Mouse (Mus musculus) v-Abl transformed pro-B cells (cell line): Measurements from ENCODE around the gene Thsd7a.

Experiments used
- in situ Hi-C, 2 experiments: fragments of 400-800 bp; cut with MboI; formaldehyde crosslinking; loops; one replicate each; pipeline ENCODE4 v1.15.1; 2025; ENCODE audit not compliant: unreplicated experiment in 2 of 2

Thsd7a gene

DNA sequence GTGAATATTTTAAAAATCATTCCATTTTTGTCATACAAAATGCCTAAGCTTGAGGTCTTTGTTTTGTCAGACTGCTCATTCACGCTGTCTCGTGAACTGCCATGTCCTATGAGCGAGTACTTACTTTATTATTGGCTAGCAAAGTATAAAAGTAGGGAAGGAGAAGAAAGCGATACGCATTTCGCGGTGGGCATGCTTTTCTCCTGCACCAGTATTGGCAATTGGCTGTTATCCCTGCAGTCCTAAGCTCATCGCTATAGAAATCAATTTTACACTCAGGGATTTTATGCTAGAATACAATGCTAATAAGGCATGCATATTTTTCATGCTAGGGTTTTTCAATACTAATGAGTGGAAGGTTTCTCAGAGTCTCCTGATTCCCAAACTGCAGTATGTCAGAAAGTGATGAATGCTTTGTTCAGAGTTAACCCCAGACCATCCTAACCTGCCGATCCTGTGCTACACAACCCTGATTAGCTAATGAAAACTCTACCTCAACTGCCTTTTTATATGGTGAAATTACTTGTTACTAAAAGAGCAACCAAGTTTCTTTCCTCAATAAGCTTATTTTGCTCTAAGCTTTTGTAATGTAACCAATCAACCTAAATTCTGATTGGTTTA is 230.8 kb downstream of the Thsd7a start:
- in situ Hi-C loops, result no loop called here

- in situ Hi-C loops, result no loop called here
Measured at GRCm38 (mm10) chr6:12517726-12518125, 231.5 kb downstream of the Thsd7a start.

DNA sequence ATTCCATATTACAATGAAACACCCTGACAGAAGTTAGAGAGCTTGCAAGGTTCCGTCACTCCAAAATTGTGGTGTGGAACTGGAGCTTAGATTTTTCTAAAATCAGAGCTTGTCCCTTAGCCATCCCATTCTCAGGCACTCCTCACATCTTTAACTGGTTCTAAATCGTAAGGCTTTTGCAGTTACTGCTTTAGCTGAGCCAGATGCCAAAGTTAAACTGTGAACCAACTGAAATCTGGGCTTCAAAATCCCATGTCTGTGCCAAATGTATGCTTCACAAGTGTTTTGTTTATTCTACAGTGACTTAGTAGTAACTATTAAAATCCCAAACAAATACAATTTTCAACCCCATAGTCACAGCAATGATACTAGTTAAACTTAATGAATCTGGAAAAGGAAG is 242.3 kb downstream of the Thsd7a start:
- in situ Hi-C loops, result no loop called here

GRCm38 (mm10) chr6:12503867-12504266 is 245.3 kb downstream of the Thsd7a start:
- in situ Hi-C loops, result no loop called here

DNA sequence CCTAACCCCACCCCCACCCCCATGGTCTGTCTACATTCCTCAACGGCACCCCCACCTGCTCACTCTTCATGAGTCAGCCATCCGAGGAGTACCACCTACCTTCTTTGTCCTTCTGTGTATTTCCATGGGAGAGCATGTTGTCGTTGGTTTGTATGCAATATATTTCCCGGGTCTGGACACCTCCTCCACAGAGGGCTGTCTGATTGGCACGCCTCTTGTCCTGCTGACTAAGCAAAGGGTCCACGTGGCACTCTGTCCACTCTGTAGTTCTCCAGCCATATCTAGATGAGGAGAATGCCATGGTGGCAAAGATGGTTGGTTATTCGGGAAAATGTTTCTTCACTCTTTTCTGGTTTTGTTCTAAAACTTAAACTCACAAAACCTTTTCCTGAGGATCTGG is 248.3 kb downstream of the Thsd7a start:
- in situ Hi-C loops, result no loop called here

DNA sequence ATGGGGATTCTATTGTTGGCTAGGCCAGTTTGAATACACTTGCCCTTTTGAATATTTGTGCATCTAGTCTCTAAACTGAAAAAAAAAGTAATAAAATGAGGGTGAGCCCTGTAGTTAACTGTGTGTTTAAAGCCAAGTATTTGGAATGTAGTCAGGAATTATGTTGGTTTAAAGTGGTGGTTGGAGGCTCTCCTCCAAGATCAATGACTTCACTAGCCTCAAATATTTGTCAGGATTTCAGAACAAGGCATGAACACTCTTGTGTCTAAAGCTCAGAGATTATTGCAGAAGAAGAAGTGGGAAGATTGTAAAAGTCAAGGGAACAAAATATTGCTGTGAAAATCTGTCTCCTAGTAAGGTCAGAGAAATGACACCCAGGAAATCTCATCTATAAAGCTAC is 249.3 kb downstream of the Thsd7a start:
- in situ Hi-C loops, result no loop called here

DNA sequence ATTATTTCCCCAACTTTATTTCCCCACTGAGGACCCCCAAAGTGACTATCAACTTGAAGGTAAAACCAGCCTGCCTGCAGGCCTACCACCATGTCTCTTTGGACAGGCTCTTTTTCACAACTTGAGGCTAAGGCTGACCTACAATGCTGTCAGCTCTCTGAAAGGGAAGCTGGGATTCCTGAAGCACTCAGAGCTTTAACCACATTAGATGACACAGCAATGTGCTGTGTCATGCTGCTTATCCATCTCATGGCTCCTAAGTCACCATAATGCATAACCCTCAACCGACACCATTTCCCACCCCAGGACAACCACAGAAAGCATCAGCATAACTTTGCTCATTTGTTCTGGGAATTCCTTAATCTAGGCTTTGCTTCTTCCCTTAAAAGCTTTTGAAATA is 255.6 kb downstream of the Thsd7a start:
- in situ Hi-C loops, result no loop called here

GRCm38 (mm10) chr6:12488882-12489281 is 260.3 kb downstream of the Thsd7a start:
- in situ Hi-C loops, result no loop called here

DNA sequence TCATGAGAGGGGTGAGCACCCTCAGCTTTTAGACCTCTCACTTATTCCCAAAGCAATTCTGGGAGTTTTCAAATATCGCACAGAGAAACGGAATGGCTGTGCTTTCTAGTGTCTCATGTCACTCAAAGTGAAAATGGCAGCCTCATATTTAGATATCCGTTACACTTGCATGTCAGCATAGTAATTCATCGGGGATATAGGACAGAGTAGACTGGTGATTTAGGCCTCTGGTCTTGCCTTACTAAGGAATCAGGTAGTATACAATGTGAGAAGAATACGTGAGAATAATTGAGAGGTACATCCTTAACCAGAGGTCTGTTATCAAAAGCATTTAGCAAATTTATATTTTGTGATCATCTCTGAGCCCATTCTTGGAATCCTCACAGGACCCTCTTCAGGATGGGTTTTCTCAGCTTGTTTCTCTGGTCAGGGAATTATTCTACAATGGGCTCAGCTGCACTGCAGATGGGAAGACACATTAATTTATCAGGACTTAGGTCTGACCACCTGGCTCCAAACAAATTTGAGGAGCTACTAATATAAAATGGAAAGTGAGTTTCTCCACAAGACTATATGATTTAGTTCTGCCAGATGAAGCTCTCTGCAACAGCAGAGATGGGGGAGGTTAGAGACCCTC is 267.6 kb downstream of the Thsd7a start:
- in situ Hi-C loops, result no loop called here

DNA sequence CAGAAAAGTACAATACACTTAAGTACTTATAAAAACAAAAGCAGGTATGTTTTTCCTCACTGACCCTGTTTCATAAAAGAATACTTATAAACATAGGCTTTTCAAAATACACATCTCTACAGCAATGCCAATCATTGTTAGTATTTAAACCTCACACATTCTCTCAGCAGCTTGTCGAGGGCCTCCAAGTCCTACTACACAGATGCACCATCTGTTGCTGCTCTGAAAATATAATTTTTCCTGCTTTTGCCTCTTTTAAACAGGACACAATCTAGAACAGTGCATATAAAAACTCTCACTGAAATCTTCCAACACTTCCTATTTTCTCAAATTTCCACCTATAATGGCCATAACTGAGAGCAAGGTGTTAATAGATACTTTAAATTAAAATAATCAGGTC is 270.9 kb downstream of the Thsd7a start:
- in situ Hi-C loops, result no loop called here

DNA sequence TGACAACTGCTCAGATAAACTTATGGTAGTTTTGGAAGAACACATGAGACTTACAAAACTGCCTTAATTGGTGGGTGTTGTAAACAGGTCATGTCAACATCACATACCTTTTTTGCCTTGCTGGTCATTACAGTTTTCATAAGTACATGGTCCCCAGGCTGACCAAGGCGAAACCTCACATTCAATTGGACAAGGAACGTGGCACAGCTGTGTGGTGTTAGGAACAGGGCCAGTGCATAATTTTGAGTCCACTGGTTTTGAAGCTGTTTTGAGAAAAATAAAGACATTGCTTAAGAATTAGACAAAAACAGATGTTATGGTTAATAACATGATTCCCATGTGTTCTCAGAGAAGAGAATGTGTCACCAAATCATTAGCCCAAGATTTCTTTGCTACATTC is 278.3 kb downstream of the Thsd7a start:
- in situ Hi-C loops, result no loop called here

DNA sequence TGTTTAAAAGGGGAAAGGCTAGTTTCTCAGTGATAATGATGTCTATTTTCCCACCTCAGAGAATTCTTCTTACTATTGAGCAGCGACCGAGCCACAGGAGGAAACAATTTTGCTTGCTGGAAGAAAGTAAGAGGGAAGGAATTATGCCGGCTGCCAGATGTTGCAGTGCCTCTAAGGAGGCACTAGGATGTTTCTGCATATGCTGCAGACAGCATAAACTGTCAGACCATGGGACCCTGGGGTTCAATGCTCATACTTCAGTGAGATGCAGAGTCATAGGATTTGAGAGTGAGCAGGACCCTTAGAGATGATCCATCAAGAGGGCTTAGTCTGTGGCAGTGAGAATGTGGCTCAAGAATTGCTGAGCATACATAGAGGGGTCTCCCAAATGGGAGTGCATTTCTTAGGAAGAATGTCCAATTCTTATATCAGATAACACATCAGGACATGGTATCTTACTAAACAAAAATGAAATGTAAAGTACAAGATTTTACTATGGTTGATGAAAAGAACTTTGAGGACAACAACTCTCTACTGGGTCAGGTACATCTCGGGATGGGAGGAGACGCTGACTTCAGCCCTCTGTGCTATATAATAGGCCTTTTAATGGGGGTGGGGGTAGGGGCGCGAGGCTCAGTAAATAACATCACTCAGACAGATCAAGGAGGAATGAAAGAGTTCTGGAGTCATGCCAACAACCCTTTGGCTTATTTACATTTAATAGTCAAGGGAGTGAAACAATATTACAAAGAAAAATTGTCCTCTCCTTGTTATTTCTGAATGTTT is 281.7 kb downstream of the Thsd7a start:
- in situ Hi-C loops, result no loop called here

DNA sequence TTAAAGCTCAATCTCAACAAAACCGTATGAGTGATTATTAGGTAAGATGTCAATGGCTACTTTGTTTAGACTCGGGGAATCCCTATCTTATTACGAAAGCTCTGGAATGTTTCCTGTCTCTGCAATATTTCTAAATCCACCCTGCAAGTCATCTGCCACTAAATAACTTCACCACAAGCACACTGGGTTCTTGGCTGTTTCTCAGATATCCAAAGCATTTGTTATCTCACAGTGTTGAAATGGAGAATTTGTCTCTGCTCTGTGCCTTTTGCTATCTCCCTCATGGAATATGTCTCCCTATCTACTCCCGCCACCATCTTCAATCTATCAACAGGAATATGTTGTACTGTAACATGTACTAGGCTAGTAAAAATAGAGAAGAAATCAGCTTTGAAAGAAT is 290.4 kb downstream of the Thsd7a start:
- in situ Hi-C loops, result no loop called here

DNA sequence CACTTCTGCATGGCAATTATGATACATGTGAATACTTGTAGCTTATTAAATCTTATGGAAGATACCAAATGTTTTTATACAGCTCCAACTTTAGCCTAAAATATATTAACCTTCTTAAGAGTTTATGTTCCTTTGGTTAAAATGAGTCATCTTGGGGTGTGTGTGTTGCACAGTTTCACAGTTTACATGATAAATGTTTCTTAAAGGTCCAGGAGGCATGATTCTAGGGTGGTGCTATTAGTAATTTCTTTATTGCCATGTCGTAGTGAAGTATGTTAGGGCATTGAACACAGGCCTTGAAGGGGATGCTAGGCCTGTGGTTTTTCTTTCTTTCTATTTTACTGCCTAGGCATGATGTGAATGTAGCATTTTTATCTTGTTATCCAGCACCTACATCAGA is 291.8 kb downstream of the Thsd7a start:
- in situ Hi-C loops, result no loop called here

GRCm38 (mm10) chr6:12454876-12455485 is 294.2 kb downstream of the Thsd7a start:
- in situ Hi-C loops, result no loop called here

DNA sequence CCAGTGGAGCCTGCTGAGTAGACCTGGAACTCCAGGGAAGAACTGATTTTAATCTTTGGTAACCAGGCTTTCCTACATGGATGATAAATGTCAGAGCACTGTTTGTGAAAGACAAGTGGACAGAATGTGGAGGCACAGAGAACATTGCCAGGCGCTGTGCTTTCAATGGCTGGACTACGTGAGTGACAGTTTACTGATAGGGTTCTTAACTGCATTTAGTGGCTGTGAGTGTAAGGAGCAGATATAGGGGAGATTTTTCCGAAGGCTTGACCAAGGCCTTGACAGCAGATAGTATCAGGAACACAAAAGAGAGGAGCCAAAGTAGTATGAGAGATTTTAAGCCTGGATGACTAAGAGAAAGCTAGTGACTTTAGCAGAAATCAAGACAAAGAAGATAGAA is 295.1 kb downstream of the Thsd7a start:
- in situ Hi-C loops, result no loop called here

DNA sequence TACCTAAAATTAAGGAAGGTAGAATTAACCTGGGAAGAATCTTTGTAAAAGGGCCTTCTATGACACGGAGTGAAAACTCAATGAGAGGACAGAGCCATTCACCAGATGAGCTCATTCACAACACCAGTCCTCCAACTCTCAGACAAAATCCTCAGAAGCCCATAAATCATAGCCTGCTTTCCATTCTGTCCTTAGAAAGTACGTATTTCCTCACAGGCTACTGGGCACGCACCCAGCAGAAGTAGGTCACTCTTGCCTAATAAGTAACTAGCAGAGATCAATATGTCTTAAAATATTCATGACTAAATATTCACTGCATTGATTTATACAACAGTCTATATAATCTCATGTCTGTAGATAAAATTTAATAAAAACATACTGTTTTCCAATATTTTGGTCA is 300.4 kb downstream of the Thsd7a start:
- in situ Hi-C loops, result no loop called here

GRCm38 (mm10) chr6:12445486-12445885 is 303.7 kb downstream of the Thsd7a start:
- in situ Hi-C loops, result no loop called here

DNA sequence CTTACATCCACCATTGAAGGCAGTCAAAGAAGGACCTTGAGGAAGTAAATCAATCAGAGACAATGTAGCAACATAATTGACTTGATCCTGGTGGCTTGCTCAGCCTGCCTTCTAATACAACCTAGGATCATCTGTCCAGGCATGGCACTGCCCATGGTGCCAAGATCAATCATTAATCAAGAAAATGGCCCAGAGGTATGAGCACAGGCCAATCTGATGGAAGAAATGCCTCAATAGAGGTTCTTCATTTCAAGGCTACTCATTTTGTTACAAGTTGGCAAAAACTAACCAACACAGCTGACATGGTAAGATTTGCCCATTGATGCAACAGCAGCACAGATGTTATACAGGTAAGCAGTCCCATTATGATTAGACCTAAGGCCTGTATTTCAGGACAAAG is 309.6 kb downstream of the Thsd7a start:
- in situ Hi-C loops, result no loop called here

DNA sequence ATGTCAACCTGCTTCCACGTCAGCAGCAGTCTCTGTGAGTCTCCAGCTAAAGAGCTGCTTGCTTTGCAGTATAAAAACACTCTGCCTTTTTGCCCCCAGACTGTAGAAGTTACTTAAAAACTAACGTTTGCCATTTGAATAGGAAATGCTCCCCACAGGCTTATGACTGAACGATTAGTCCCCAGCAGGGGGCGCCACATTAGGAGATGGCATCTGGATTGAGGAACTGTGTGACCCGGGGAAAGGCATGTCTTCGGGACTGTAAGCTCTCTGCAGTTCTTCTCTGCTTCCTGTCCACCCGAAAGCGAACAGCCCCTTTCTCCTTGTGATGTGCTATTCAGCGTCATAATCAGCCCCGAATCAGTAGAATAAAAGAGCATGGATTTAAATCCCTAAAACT is 330.1 kb downstream of the Thsd7a start:
- in situ Hi-C loops, result no loop called here

DNA sequence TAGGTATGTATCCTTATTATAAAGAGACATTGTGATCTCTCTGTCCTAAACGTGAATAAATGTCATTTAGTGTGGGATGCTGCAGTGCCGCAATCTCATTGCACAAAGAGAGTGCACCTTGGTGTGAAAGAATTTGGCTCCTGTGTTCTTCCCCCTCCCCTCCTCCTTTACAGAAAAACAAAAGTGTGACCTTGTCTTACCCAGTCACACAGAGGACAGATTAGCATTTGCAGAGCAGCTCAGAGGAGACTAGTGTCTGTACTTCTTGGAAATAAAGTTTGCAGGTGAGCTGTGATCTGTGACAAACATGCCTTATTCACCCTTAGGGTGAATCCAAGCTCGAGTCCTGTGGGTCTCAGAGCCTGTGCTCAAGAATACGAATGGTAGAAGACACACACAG is 332.2 kb downstream of the Thsd7a start:
- in situ Hi-C loops, result no loop called here

GRCm38 (mm10) chr6:12404441-12404840 is 344.8 kb downstream of the Thsd7a start:
- in situ Hi-C loops, result no loop called here
